Mouse (Mus musculus) bone marrow, adult 2 months (tissue): ENCODE data around the gene Tmem72.

ENCODE experiments used
- CTCF ChIP-seq: fragments of 200-500 bp; IDR thresholded peaks from 2 replicates; pipeline ENCODE4 v1.5.1; 2011; ENCODE audit warnings: low read length, control low read depth; ENCODE audit not compliant: control insufficient read depth, insufficient read depth
- POLR2A ChIP-seq: fragments of 200-500 bp; IDR thresholded peaks from 2 replicates; pipeline ENCODE4 v1.6.1; 2011; ENCODE audit warnings: low read depth, mild to moderate bottlenecking, control low read depth, low read length, borderline replicate concordance; ENCODE audit not compliant: control insufficient read depth

DNA sequence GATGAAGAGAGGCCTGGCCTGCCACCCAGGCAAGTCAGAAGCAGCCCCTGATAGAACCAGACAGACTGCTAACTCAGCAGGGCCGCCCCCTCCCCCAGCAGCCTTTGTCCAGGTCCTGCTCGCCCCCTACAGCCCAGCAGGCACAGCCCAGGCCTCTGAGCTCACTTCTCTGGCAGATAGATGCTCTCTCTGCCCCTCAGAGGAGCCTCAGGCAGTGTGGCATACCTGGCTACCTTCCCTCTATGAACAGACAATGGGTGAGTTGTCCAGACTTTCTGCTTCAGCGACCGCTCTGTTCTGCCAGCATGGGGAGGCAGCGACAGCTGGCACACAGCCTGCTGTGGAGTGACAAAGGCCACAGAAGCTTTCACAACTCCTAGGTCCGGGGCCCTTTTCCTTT is 46.6 kb downstream of the Tmem72 start:
- no peak for TF ChIP-seq CTCF
- TF ChIP-seq POLR2A, result no peak
